Mouse (Mus musculus) urinary bladder, adult 2 months (tissue): ENCODE measurements around the gene Col6a4. TPM values are rescaled to one million over a fixed set of nuclear protein-coding genes. Genes with fewer than 3 reads are reported as not detected.

ENCODE experiments used
- DNase-seq: peaks from one replicate; pipeline ENCODE4 v3.0.0; 2022; ENCODE audit warnings: low spot score
- polyA plus RNA-seq: library from polyadenylated mRNA; depleted of rRNA; stranded (reverse); fragments of >200 nt; gene quantifications from 2 replicates; pipeline ENCODE4 v1.2.3, GENCODE M21; 2012; rRNA removed

The Col6a4 gene
- 1.3 and 1.4 TPM in 2 replicates for polyA plus RNA-seq

GRCm38 (mm10) chr9:106096683-106097082 is at the start of gene Col6a4:
Gene Col6a4 (minus strand): TSS chr9:106096783.
- DNase-seq, result no peak

- no peak for DNase-seq
Measured at GRCm38 (mm10) chr9:106145582-106145981, 49.0 kb upstream of the Col6a4 start.

- no peak for DNase-seq
Measured at GRCm38 (mm10) chr9:106144176-106144575, 47.6 kb upstream of the Col6a4 start.

GRCm38 (mm10) chr9:106141955-106142354 is 45.4 kb upstream of the Col6a4 start:
- DNase-seq, result no peak

GRCm38 (mm10) chr9:106139763-106140162 is 43.2 kb upstream of the Col6a4 start:
- DNase-seq, result no peak

GRCm38 (mm10) chr9:106137671-106138216 is 41.2 kb upstream of the Col6a4 start:
- DNase-seq, result no peak

GRCm38 (mm10) chr9:106130250-106130649 is 33.7 kb upstream of the Col6a4 start:
- DNase-seq, result no peak

- DNase-seq, result no peak
Measured at GRCm38 (mm10) chr9:106129072-106129471, 32.5 kb upstream of the Col6a4 start.

GRCm38 (mm10) chr9:106126786-106127251 is 30.2 kb upstream of the Col6a4 start:
- no peak for DNase-seq

GRCm38 (mm10) chr9:106123599-106123998 is 27.0 kb upstream of the Col6a4 start:
- no peak for DNase-seq

GRCm38 (mm10) chr9:106119075-106119474 is 22.5 kb upstream of the Col6a4 start:
- no peak for DNase-seq

GRCm38 (mm10) chr9:106115801-106116424 is 19.3 kb upstream of the Col6a4 start:
- DNase-seq, result no peak

GRCm38 (mm10) chr9:106112770-106113423 is 16.3 kb upstream of the Col6a4 start:
- DNase-seq, result peak; percentile 37

GRCm38 (mm10) chr9:106106241-106106640 is 9.7 kb upstream of the Col6a4 start:
- no peak for DNase-seq

- DNase-seq, result no peak
Measured at GRCm38 (mm10) chr9:106104401-106104800, 7.8 kb upstream of the Col6a4 start.

- DNase-seq, result no peak
Measured at GRCm38 (mm10) chr9:106101166-106101565, 4.6 kb upstream of the Col6a4 start.

GRCm38 (mm10) chr9:106100262-106100661 is 3.7 kb upstream of the Col6a4 start:
- no peak for DNase-seq

GRCm38 (mm10) chr9:106099379-106100021 is 2.9 kb upstream of the Col6a4 start:
- no peak for DNase-seq

- DNase-seq, result no peak
Measured at GRCm38 (mm10) chr9:106081528-106081927, 15.1 kb downstream of the Col6a4 start.

GRCm38 (mm10) chr9:106080261-106081033 is 16.1 kb downstream of the Col6a4 start:
- DNase-seq, result no peak

GRCm38 (mm10) chr9:106077953-106078352 is 18.6 kb downstream of the Col6a4 start:
- no peak for DNase-seq

GRCm38 (mm10) chr9:106076234-106076633 is 20.3 kb downstream of the Col6a4 start:
- no peak for DNase-seq
